Mouse (Mus musculus) erythroblast, embryonic 14.5 days (primary cell): Measurements from ENCODE around the gene Zbtb25.

ENCODE experiments used
- GATA1 ChIP-seq: IDR thresholded peaks from 2 replicates; pipeline ENCODE4 v1.6.1; 2012; ENCODE audit warnings: low read length, inconsistent platforms, mixed read lengths
- TAL1 ChIP-seq: IDR thresholded peaks from 3 replicates; pipeline ENCODE4 v1.6.1; 2012; ENCODE audit warnings: low read length, inconsistent platforms, mixed read lengths

DNA sequence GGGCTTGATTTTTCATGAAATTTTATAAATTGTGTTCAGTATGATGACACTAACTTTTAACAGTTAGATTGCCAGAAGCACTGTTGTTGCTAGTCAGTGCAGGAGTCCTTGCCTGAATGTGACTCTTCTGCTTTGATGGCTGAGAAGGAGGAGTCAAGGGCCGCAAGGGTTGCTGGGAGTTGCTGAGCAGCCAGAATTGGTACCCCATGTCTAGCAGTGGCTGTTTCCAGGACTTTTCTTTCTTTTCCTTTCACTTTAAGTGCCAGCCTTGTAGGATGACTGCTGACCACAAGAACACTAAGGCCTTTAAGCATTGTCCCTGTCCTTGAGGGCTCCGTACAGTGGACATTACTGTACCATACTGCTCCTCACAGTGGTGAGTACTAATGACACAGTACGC, 8.3 kb upstream of the Zbtb25 start:
- TF ChIP-seq TAL1, result no peak
- TF ChIP-seq GATA1, result no peak
